Mouse (Mus musculus): ENCODE results near the gene Vsig10. TPM values are rescaled to one million over a fixed set of nuclear protein-coding genes. Genes with fewer than 3 reads are reported as not detected.

Gene Vsig10
- 1.8 and 2.1 TPM in 2 replicates for polyA plus RNA-seq (2012; rRNA removed)

DNA sequence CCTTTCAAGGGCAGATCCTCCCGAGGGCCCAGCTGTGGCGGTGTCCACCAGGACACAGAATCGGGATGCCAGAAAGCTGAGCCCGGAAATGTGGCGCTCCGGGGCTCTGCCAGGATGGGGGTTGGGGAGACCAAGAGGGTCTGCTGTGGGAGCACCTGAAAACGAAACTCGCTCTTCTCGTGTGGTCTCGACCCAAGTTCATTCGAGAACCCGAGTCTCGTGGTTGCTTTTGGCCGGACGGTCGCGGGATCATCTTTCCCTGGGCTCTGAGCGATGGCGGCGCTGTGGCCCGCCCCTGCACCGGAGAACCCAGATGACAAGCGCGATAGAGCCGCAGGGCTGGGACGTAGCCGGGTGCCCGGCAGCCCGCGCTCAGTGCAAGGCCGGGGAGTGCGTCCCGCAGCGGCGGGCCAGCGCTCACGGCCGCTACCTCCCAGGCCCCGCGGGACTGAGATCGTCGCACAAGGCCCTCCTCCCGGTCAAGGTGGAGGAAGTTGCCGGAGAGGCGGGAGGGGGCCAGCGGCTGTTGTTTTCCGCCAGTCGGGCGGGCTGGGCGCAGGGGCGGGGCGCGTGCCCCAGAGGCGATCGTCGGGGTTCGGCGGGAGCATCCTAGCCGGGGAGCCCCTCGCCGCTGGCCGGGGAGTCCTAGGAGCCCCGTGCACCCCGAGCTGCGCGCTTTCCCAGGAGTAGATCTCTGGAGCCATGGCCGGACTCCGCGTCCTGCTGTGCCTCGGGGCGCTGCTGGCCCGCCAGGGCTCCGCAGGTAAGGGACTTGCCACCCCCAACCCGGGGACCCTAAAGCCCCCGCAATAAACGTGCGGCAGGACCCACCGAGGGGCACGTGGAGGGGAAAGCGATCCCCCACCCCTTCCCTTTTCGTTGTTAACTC is at the start of gene Vsig10:
TSS of gene Vsig10 (plus strand) at position 343 of the 889 bp plus-strand sequence.

DNA sequence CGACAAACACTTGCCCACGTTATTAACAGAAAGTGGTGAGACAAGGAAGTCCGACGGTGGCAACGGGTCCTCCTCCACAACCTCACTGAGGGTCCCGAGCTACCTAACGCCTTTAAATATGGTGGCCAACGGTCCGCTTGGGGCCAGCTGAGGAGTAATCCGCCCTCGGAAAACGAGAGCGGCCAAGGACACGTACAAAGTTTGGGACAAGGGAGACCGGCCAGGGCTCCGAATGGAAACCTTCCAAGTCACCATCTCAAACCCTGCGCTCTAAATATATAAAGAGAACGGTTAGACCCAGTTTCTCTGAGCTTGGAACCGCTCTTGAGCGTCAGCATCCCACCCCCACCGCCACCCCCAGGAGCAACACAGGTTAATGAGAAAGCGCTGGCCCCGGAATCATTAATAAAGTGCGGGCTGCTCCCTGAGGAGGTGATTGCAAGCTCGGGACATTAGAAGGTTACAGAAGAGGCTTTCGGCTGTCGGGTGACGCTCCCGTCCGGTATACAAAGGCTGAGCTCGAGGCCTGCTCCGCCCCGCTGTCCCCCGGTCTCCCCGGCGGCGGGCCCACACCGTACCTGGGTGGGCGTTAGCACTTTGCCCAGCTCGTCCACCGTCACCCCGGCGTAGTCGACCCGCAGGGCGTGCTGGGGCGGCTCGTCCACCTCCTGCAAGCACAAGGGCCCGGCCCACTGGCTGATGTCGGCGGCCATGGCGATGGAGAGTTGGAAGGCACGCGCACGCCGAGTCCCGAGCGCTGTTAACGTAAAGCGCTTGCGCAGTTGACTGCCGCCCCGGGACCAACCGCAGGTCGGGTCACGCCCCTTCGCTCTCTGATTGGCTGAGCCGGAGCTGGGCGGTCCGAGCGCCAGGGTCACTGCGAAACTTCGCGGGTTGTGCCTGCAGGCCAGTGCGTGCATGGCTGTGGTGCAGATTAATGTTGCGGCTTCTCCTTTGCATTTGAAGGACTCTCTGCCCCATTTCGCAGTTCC is 31.8 kb upstream of the Vsig10 start, which contains the start of gene Pebp1:
TSS of gene Pebp1 (minus strand) at position 795 of the 992 bp plus-strand sequence.

DNA sequence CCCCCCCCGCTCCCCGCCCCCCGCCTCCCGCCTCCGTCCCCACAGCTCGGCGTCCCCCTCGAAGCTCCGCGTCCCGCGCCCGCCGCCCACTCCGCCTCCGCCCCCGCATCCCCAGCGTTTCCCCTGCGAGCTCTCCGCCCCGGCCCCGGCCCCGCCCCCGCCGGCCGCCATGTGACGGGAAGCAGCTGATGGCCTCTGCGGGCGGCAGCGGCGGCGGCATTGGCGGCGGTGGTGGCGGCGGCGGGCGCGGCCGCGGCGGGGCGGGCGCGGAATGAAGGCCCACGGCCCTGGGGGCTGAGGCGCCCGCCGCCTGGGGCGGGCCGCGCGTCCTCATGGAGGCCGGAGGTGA is 38.2 kb downstream of the Vsig10 start, which contains the start of gene Wsb2:
TSS of gene Wsb2 (plus strand) at position 176 of the 349 bp plus-strand sequence.

DNA sequence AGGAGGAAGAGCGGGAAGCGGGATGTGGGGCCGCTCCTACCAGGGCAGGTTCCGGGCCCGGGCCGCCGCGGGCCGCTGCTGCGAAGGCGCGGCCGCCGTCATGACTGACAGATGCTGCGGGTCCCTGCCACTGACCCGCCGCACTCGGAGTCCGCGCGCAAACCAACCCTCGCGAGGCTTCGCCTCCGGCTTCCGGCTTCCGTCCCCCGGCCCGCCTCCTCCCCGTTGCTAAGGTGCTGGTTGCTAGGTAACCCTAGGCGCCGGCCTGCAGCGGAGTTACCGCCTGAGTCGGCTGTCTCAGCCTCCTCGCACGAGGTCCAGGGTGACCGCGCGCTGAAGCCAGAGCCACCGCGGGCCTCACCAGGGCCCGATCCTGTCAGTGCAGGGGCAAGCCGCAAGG is 70.0 kb downstream of the Vsig10 start, which contains the start of gene Rfc5:
TSS of gene Rfc5 (minus strand) at position 171 of the 400 bp plus-strand sequence.

Other genes starting within 250 kb of the Vsig10 start
- 23.6 and 27.9 TPM in 2 replicates for gene Suds3, start 203.0 kb upstream of the Vsig10 start, polyA plus RNA-seq (2012; rRNA removed)
- 13.7 and 15.3 TPM in 2 replicates for gene Taok3, start 199.0 kb upstream of the Vsig10 start, polyA plus RNA-seq (2012; rRNA removed)
- 133 and 138 TPM in 2 replicates for gene Pebp1, start 31.5 kb upstream of the Vsig10 start, polyA plus RNA-seq (2012; rRNA removed)
- gene Wsb2, start 38.2 kb downstream of the Vsig10 start, polyA plus RNA-seq (2012; rRNA removed), result 29.8 and 31.0 TPM in 2 replicates
- gene Rfc5, start 70.0 kb downstream of the Vsig10 start, polyA plus RNA-seq (2012; rRNA removed), result 12.8 and 16.8 TPM in 2 replicates
- 0.02 TPM in 2 replicates for gene Ksr2, start 94.9 kb downstream of the Vsig10 start, polyA plus RNA-seq (2012; rRNA removed)

Data from liver, embryonic 18 days (tissue).